Mouse (Mus musculus): ENCODE results near the gene Tmem87b. TPM values are rescaled to one million over a fixed set of nuclear protein-coding genes. Genes with fewer than 3 reads are reported as not detected.

Tmem87b gene
- polyA plus RNA-seq, 1 experiment from 2014 or later: 9.5 TPM

- Histone ChIP-seq H3K4me1 (peaks cover 14% of the 10 kb centered on the region), H3K4me3 (no peak overlapping the region), H3K9me3 (replicated peaks) (no peaks in the 10 kb centered on the region), H3K27ac (no peak overlapping the region), H3K27me3 (replicated peaks) (no peaks in the 10 kb centered on the region), H3K4me2 (no peak overlapping the region), H3K36me3 (peaks cover 33% of the 10 kb centered on the region), H3K9ac (no peak overlapping the region)
- ATAC-seq: no peak
- 72% methylated on average over 5 of the region's 5 CpGs for WGBS (ENCODE audit: insufficient replicate concordance)
Measured at GRCm38 (mm10) chr2:128823893-128824292, 6.0 kb downstream of the Tmem87b start.

GRCm38 (mm10) chr2:128827787-128828186 is 9.9 kb downstream of the Tmem87b start:
- Histone ChIP-seq H3K4me2 (no peak overlapping the region), H3K27me3 (replicated peaks) (no peaks in the 10 kb centered on the region), H3K9ac (no peak overlapping the region), H3K4me3 (no peak overlapping the region), H3K27ac (no peak overlapping the region), H3K9me3 (replicated peaks) (no peaks in the 10 kb centered on the region), H3K36me3 (peaks cover 59% of the 10 kb centered on the region), H3K4me1 (no peaks in the 10 kb centered on the region)
- ATAC-seq: no peak
- 70% methylated on average over 1 of the region's 1 CpGs for WGBS (ENCODE audit: insufficient replicate concordance)

GRCm38 (mm10) chr2:128832611-128833010 is 14.7 kb downstream of the Tmem87b start:
- H3K27ac ChIP-seq: no peak overlapping the region
- WGBS (ENCODE audit: insufficient replicate concordance): 66% methylated on average over 3 of the region's 3 CpGs
- ATAC-seq: no peak
- H3K4me2 ChIP-seq: no peak overlapping the region
- H3K9ac ChIP-seq: no peak overlapping the region
- no peak overlapping the region for H3K4me3 ChIP-seq
- H3K36me3 ChIP-seq: peaks cover 75% of the 10 kb centered on the region
- no peaks in the 10 kb centered on the region for H3K27me3 ChIP-seq (replicated peaks)
- no peaks in the 10 kb centered on the region for H3K9me3 ChIP-seq (replicated peaks)
- no peaks in the 10 kb centered on the region for H3K4me1 ChIP-seq

GRCm38 (mm10) chr2:128833035-128833434 is 15.1 kb downstream of the Tmem87b start:
- H3K9ac ChIP-seq: no peak overlapping the region
- H3K4me1 ChIP-seq: no peaks in the 10 kb centered on the region
- H3K27me3 ChIP-seq (replicated peaks): no peaks in the 10 kb centered on the region
- H3K4me2 ChIP-seq: no peak overlapping the region
- WGBS (ENCODE audit: insufficient replicate concordance): 87% methylated on average over 2 of the region's 2 CpGs
- H3K36me3 ChIP-seq: peaks cover 76% of the 10 kb centered on the region
- H3K9me3 ChIP-seq (replicated peaks): no peaks in the 10 kb centered on the region
- H3K4me3 ChIP-seq: no peak overlapping the region
- H3K27ac ChIP-seq: no peak overlapping the region
- ATAC-seq: no peak

- ATAC-seq: no peak
- Histone ChIP-seq H3K9me3 (replicated peaks) (no peaks in the 10 kb centered on the region), H3K4me3 (no peak overlapping the region), H3K36me3 (peaks cover 73% of the 10 kb centered on the region), H3K9ac (no peak overlapping the region), H3K27me3 (replicated peaks) (no peaks in the 10 kb centered on the region), H3K4me1 (no peaks in the 10 kb centered on the region), H3K27ac (no peak overlapping the region), H3K4me2 (no peak overlapping the region)
- WGBS (ENCODE audit: insufficient replicate concordance): 76% methylated on average over 2 of the region's 2 CpGs
Measured at GRCm38 (mm10) chr2:128833435-128833834, 15.5 kb downstream of the Tmem87b start.

- Histone ChIP-seq H3K36me3 (peaks cover 56% of the 10 kb centered on the region), H3K9ac (no peak overlapping the region), H3K4me3 (no peak overlapping the region), H3K27me3 (replicated peaks) (no peaks in the 10 kb centered on the region), H3K4me2 (no peak overlapping the region), H3K9me3 (replicated peaks) (no peaks in the 10 kb centered on the region), H3K27ac (no peak overlapping the region), H3K4me1 (no peaks in the 10 kb centered on the region)
- WGBS (ENCODE audit: insufficient replicate concordance): 84% methylated on average over 8 of the region's 8 CpGs
- ATAC-seq: no peak
Measured at GRCm38 (mm10) chr2:128837531-128837930, 19.6 kb downstream of the Tmem87b start.

- 95% methylated on average over 3 of the region's 3 CpGs for WGBS (ENCODE audit: insufficient replicate concordance)
- H3K9me3 ChIP-seq (replicated peaks): no peaks in the 10 kb centered on the region
- H3K4me2 ChIP-seq: no peak overlapping the region
- no peak overlapping the region for H3K27ac ChIP-seq
- no peaks in the 10 kb centered on the region for H3K27me3 ChIP-seq (replicated peaks)
- peaks cover 56% of the 10 kb centered on the region for H3K36me3 ChIP-seq
- ATAC-seq: no peak
- H3K4me3 ChIP-seq: no peak overlapping the region
- no peaks in the 10 kb centered on the region for H3K4me1 ChIP-seq
- H3K9ac ChIP-seq: no peak overlapping the region
Measured at GRCm38 (mm10) chr2:128838611-128839010, 20.7 kb downstream of the Tmem87b start.

GRCm38 (mm10) chr2:128839501-128839900 is 21.6 kb downstream of the Tmem87b start:
- Histone ChIP-seq H3K36me3 (peaks cover 53% of the 10 kb centered on the region), H3K27me3 (replicated peaks) (no peaks in the 10 kb centered on the region), H3K9ac (no peak overlapping the region), H3K27ac (no peak overlapping the region), H3K4me2 (no peak overlapping the region), H3K4me3 (no peak overlapping the region), H3K9me3 (replicated peaks) (no peaks in the 10 kb centered on the region), H3K4me1 (no peaks in the 10 kb centered on the region)
- ATAC-seq: peak; percentile 42; the same call in 1 of the 2 replicates
- 43% methylated on average over 2 of the region's 2 CpGs for WGBS (ENCODE audit: insufficient replicate concordance)

- H3K9me3 ChIP-seq (replicated peaks): no peaks in the 10 kb centered on the region
- no peaks in the 10 kb centered on the region for H3K4me1 ChIP-seq
- peaks cover 48% of the 10 kb centered on the region for H3K36me3 ChIP-seq
- H3K4me2 ChIP-seq: no peak overlapping the region
- no peak overlapping the region for H3K9ac ChIP-seq
- H3K27ac ChIP-seq: no peak overlapping the region
- no peak for ATAC-seq
- H3K4me3 ChIP-seq: no peak overlapping the region
- WGBS (ENCODE audit: insufficient replicate concordance): 50% methylated on average over 8 of the region's 8 CpGs
- no peaks in the 10 kb centered on the region for H3K27me3 ChIP-seq (replicated peaks)
Measured at GRCm38 (mm10) chr2:128842437-128842836, 24.5 kb downstream of the Tmem87b start.

- Histone ChIP-seq H3K4me1 (no peaks in the 10 kb centered on the region), H3K9ac (no peak overlapping the region), H3K36me3 (peaks cover 60% of the 10 kb centered on the region), H3K27ac (no peak overlapping the region), H3K4me2 (no peak overlapping the region), H3K27me3 (replicated peaks) (no peaks in the 10 kb centered on the region), H3K4me3 (no peak overlapping the region), H3K9me3 (replicated peaks) (no peaks in the 10 kb centered on the region)
- ATAC-seq: no peak
- 90% methylated on average over 2 of the region's 2 CpGs for WGBS (ENCODE audit: insufficient replicate concordance)
Measured at GRCm38 (mm10) chr2:128850036-128850435, 32.1 kb downstream of the Tmem87b start.

- no peak overlapping the region for H3K27ac ChIP-seq
- no peaks in the 10 kb centered on the region for H3K9me3 ChIP-seq (replicated peaks)
- no peak overlapping the region for H3K9ac ChIP-seq
- no peaks in the 10 kb centered on the region for H3K4me1 ChIP-seq
- no peak overlapping the region for H3K4me2 ChIP-seq
- WGBS (ENCODE audit: insufficient replicate concordance): 68% methylated on average over 1 of the region's 1 CpGs
- H3K4me3 ChIP-seq: no peak overlapping the region
- no peak for ATAC-seq
- peaks cover 4% of the 10 kb centered on the region; the same call in 1 of the 2 replicates for H3K27me3 ChIP-seq (replicated peaks)
- H3K36me3 ChIP-seq: peaks cover 11% of the 10 kb centered on the region
Measured at GRCm38 (mm10) chr2:128856673-128857072, 38.8 kb downstream of the Tmem87b start.

- Histone ChIP-seq H3K27me3 (replicated peaks) (peaks cover 25% of the 10 kb centered on the region), H3K9me3 (replicated peaks) (no peaks in the 10 kb centered on the region), H3K4me2 (no peak overlapping the region), H3K9ac (no peak overlapping the region), H3K36me3 (no peaks in the 10 kb centered on the region), H3K4me3 (no peak overlapping the region), H3K27ac (no peak overlapping the region), H3K4me1 (no peaks in the 10 kb centered on the region)
- no peak for ATAC-seq
- WGBS (ENCODE audit: insufficient replicate concordance): 58% methylated on average over 6 of the region's 6 CpGs
Measured at GRCm38 (mm10) chr2:128858962-128859361, 41.0 kb downstream of the Tmem87b start.

GRCm38 (mm10) chr2:128859861-128860260 is 41.9 kb downstream of the Tmem87b start:
- no peak overlapping the region for H3K4me2 ChIP-seq
- H3K27ac ChIP-seq: no peak overlapping the region
- H3K4me3 ChIP-seq: no peak overlapping the region
- ATAC-seq: no peak
- H3K27me3 ChIP-seq (replicated peaks): peaks cover 32% of the 10 kb centered on the region
- H3K4me1 ChIP-seq: no peaks in the 10 kb centered on the region
- no peaks in the 10 kb centered on the region for H3K36me3 ChIP-seq
- H3K9ac ChIP-seq: no peak overlapping the region
- H3K9me3 ChIP-seq (replicated peaks): no peaks in the 10 kb centered on the region
- WGBS (ENCODE audit: insufficient replicate concordance): 75% methylated on average over 3 of the region's 3 CpGs

Measured in liver, embryonic 12.5 days (tissue).